Mouse (Mus musculus) urinary bladder, postnatal 0 days (tissue): ENCODE results near the gene Acox2. TPM values are rescaled to one million over a fixed set of nuclear protein-coding genes. Genes with fewer than 3 reads are reported as not detected.

Experiments used
- polyA plus RNA-seq: library from polyadenylated mRNA; unstranded; fragments of >200 nt; fragmentation: Nextera tagmentation; extraction: Ambion mirVana; gene quantifications from 2 replicates; pipeline ENCODE4 v1.2.1, GENCODE M21; 2015

Gene Acox2
- 0.23 TPM in 1 of 2 replicates, not detected in the other for polyA plus RNA-seq

GRCm38 (mm10) chr14:8259166-8259565, at the start of gene Acox2:
TSS of gene Acox2 (minus strand) at chr14:8259353.

DNA sequence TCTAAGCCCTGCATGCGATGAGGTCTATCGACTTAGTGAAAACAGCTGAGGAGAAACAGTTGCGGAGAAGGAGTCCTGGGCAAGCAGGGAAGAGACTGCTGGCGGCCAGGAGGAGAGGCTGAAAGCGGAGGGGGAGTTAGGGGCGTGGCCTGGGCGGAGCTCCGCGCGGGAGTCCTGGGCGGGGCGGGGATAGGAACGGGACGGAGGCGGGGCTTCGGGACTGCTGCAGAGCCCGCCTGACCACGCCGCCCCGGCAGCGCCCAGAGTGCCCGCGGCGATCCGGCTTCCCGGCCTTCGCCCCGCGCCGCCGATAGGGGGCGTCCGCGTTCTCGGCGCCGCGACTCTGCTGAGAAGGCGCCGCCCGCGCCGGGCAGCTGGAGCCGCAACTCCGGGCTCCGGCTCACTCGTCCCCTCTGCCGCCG, 45.3 kb downstream of the Acox2 start, which contains the start of gene Kctd6:
Gene Kctd6, plus strand, starts transcription at position 338 of the 422 bp plus-strand sequence.

Other genes with a start within 250 kb of the Acox2 start
- 42.7 and 43.7 TPM in 2 replicates for gene Rpp14, start 179.0 kb downstream of the Acox2 start, polyA plus RNA-seq
- gene Pxk, start 161.1 kb downstream of the Acox2 start, polyA plus RNA-seq: 36.7 and 41.8 TPM in 2 replicates
- 135 and 141 TPM in 2 replicates for gene Pdhb, start 86.3 kb downstream of the Acox2 start, polyA plus RNA-seq
- 11.6 and 12.2 TPM in 2 replicates for gene Kctd6, start 45.2 kb downstream of the Acox2 start, polyA plus RNA-seq
- gene Fam107a, start 58.7 kb upstream of the Acox2 start, polyA plus RNA-seq: 0.06 and 0.10 TPM in 2 replicates
- gene Oit1, start 119.4 kb upstream of the Acox2 start, polyA plus RNA-seq: 19.6 and 19.7 TPM in 2 replicates